Mouse (Mus musculus) right cerebral cortex, postnatal 14 days (tissue): ENCODE data around the gene Hemk1.
A peak's percentile ranks its signal among the peaks of the same experiment; 100 is the strongest.
"Not testable (repeated sequence)": the region's sequence is repeated elsewhere in the genome, so short reads cannot be mapped to it uniquely, and the experiment has no call there.

ENCODE experiments used
- DNase-seq: peaks from one replicate; pipeline ENCODE4 v3.0.0; 2022

The Hemk1 gene

DNA sequence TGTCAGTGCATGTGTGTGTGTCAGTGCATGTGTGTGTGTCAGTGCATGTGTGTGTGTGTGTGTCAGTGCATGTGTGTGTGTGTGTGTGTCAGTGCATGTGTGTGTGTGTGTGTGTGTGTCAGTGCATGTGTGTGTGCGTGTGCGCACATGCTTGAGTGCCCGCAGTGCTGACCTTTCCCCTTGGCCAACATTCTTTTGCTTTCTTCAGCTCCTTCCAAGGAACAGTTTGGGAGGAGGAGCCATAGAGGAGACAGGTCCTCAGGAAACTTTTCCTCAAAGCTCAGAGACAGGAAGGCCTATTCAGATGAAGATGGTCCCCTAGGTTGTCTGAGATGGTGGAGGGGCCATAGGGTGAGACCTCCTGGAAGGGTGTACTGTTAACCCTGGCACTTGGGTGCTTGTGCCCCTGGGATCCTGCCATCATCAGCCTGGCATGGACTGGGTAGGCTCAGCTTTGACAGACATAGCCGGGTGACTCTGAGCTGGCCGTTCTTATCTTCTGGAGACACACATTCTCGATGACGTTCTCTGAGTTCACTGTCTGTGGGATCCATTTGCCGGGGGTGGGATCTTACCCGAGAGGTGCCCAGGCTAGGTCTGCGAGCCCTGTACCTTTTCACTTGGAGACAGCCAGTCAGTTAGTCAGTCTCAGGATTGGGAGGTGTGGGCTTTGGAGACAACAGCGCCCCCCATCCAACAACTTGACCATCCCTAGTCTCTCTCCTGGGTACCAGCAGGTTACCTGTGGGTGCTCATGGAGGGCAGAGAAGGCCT lies 30.9 kb downstream of the Hemk1 start:
- DNase-seq: no peak

DNA sequence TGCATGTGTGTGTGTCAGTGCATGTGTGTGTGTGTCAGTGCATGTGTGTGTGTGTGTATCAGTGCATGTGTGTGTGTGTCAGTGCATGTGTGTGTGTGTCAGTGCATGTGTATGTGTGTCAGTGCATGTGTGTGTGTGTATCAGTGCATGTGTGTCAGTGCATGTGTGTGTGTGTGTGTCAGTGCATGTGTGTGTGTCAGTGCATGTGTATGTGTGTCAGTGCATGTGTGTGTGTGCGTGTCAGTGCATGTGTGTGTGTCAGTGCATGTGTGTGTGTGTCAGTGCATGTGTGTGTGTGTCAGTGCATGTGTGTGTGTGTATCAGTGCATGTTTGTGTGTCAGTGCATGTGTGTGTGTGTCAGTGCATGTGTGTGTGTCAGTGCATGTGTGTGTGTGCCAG lies 31.5 kb downstream of the Hemk1 start:
- DNase-seq: not testable (repeated sequence)

DNA sequence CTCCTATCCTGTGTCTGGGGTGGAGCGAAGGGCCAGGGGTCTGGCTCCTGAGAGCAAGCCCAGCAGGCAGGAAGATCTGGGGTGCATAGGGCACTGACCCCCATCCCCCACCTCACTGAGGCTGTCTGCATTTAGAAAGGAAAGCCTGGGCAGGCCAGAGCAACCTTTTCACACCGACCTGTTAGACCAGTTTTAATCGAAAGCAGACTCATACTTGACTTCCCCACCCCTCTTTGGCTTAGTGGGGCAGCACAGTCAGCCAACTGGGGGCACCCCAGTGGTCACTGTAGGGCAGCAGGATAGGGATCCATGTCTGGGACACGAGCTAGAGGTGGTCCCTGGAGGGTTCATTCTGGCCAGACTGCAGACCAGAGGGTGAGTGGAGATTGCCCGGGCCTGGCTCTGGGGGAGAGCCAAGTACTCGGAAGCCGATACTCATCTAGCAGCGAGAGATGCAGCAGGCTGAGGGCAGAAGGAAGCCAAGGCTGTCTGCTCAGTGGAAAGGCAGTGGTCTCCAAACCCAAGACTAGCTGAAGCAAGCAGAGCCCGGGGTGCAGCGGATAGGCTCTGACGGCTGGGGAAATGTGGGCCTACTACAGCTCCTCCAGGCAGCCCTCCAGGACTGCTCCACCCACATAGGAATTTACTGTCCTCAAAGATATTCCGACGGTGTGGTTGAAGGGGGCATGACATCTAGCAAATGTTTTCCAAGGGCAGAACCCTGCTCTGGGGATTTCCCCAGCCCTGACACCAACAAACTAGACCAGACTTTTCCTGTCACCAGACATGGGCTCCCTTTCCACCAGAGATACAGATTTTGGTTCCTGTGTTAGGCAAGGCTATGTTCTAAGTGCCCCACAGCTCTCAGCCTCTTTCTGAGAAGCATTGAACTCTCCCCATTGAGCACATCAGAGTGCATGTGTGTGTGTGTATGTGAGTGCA lies 32.3 kb downstream of the Hemk1 start:
- no peak for DNase-seq

DNA sequence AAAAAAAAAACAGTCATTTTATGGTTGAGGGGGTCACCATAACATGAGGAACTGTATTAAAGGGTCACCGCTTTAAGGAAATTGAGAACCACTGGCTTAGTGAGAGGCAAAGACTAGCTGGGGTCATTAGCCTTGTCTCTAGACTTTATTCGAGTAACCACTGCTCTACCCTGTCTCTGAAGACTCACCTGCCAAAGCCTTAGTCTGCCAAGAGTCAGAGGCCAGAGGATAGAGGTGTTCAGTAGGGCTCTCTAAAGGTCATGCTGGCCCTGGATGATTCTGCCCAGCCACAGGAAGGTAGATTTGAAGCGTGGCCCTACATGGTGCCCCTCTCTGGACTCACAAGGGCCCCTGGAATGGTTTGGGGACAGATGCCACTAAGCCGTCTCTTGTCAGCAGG lies 33.1 kb downstream of the Hemk1 start:
- DNase-seq: no peak

DNA sequence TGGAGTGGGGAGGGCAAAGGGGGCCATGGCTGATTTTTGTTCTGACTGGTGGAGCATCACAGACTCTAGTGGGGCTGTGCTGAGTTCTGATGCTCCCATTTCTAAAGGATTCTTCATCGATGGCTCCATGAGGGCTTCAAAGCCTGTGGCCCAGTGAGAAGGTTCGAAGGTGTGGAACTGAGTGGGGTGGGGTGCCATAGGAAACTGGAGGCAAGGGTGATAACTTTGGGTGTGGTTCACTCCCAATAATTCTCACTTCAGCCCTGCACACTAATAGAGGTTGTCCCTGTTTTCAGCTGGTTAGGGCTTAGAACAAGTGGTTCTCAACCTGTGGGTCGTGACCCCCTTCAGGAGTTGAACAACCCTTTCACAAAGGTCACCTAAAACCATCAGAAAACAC lies 33.8 kb downstream of the Hemk1 start:
- DNase-seq: no peak

DNA sequence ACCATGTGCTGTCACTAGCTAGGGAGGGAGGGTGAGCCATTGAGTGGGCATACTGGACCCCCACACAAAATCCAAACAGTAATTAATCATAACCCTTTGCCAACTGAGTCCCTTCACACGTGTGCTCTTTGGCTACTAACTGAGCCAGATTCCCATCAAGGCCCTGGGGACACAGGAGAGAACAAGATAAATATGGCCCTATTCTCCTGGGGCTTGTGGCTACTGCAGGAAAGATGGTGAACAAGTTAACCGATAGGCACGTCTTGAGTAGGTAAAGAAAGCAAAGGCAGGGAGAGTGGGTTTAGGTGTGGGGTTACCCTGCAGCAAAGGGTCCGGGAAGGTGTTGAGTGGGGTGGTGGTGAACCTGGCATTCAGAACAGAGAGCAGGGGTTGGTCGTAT lies 34.2 kb downstream of the Hemk1 start:
- DNase-seq: no peak

DNA sequence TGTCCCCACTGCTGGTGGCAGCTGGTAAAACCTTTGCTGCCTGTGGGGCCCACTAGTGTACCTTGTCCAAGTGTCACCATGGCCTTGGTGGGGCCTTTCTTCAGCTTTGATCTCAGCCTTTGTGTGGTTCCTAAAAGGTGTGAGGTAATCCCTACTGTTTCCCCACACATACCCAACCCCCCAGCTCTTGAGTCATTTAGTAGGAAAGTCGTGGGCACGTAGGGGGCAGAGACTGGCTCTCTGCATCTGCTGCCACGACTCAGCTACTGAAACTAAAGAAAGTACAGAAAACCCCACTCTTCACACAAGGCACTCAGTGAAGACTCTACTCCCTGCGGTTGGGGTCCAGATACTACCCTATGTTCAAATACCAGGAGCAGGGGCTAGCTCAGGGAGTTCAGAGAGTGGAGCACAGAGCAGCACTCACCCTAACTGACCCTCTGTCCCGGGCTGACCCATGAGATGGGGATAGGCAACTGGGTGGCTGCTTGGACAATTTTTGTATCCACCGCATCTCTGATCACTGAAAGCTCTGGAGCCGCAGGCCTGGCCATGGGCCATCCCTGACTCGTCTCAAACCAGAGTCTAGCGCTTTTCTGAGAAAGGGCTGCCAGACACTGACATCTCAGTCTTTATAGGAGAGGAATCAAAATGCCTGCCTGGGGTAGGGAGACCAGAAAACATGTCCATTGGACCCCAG lies 34.9 kb downstream of the Hemk1 start:
- no peak for DNase-seq

DNA sequence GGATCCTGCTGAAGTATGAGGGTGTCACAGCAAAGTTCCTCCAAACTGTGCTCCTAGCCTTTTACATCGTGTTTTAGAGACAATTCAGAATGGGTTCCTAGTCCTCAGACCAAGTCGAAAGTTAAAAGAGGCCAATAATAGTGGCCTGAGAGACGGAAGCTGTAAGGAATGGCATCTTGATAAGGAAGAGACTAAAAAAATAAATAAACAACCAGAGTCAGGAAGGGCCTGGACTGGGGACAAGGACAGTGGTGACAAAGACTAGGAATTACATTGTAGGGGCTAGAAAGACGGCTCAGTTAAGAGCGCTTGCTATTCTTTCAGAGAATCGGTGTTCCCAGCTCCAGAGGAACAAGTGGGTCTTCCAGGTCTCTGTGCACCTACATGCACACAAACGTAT lies 35.6 kb downstream of the Hemk1 start:
- no peak for DNase-seq

DNA sequence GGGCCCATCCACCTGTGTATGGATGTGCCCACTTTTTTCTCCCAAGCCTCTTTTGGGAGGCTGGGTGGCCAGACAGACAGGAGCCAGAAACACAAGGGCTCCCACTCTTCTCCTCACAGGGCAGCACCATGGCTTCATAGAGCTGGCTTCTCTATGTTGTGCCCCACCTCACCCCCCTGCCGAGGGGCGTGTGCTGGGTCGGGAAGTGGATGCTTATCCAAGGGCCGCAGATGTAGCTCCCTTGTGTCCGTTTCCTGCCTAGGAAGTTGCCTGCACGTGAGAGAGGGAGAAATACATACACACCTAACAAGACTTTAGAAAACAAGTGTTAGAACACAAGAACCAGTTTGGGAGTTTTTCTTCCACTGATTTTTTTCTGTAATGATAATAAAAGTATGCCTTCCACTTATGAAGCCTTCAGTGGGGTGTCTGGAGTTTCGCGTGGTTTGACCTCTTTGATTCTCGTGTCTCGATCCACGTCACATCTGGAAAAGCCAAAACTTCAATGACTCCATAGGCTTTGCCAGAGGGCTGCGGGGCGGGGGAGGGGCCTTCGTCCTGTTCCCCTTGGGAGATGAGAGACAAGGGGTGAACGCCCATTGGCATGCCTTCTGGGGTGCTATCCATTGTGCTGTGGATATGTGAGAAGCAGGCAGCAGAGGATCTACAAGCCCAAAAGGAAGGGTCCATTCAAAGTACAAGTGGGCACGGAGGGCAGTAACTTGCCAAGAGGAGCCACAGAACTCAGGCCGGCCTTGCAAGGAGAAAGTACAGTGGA lies 36.4 kb downstream of the Hemk1 start:
- no peak for DNase-seq

DNA sequence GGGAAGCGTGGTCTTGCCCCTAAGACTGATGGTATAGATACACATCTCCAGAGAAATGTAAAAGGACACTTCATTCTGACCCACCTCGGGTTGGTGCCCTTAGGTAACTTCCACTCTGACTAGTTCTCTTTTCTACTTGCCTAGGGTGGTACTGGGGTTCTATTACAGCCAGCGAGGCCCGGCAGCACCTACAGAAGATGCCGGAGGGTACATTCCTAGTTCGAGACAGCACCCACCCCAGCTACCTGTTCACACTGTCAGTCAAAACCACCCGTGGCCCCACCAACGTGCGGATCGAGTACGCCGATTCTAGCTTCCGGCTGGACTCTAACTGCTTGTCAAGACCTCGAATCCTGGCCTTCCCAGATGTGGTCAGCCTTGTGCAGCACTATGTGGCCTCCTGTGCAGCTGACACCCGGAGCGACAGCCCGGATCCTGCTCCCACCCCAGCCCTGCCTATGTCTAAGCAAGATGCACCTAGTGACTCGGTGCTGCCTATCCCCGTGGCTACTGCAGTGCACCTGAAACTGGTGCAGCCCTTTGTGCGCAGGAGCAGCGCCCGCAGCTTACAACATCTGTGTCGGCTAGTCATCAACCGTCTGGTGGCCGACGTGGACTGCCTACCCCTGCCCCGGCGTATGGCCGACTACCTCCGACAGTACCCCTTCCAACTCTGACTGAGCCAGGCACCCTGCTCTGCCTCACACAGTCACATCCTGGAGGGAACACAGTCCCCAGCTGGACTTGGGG lies 37.8 kb downstream of the Hemk1 start:
- no peak for DNase-seq

DNA sequence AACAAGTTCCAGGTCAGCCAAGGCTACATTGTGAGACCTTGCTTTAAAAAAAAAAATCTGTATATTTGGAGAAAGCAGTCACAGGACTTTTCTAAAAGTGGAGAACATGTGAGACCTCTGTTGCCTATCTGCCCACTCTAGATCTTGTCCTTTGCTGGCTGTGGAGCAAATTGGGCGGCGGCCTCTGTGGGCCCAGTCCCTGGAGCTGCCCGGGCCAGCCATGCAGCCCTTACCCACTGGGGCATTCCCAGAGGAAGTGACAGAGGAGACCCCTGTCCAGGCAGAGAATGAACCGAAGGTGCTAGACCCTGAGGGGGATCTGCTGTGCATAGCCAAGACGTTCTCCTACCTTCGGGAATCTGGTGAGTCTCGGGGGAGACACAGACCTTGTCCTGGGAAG lies 38.4 kb downstream of the Hemk1 start:
- DNase-seq: no peak

DNA sequence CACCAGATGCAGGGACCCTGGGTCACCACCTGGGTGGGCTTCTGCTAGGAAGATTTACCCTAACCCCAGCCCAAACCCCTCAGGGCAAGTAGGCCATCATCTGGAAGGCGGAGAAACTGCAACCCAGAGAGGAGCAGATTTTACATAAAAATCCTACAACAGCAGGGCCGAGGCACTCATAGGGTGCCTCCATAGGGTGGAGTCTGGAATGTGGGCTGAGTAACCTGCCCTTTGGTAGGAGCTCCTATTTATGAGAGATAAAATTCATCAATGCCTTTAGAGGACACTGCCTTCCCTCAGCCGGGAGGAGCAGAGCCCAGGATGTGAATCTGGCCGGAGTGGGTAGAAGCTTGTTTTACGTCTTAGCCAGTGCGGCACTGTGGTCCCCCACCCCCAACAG lies 39.3 kb downstream of the Hemk1 start:
- no peak for DNase-seq

DNA sequence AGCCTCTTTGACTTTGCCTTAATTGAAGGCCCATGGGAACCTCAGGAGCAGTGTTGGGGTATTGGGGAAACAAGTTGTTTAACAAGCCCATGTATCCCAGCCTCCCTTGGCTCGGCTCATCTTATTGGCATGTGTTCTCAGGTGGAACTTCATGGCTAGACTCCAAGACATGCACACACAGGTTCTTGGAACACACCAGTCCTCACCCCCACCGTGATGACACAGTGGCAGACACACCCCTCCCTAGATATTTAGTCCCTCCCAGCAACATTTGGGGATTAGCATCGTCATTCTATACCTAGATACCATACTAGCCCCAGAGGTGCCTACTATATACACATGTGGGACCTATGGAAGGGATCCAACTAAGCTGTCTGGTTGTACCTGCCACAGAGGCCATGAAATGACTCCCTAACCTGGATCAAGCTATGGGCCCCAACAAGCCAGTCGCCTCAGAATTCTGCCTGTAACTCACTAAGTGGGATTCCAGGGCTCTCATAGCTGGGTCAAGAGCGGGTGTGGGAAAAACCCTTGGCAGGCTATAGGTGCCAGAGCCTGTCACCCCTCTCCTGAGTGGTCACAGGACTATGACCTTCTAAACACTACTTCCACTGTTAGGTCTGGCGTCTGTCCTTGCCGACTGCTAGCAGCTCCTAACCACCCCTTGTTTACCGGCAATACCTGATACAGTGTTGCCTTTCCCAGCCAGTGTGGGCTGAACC lies 39.9 kb downstream of the Hemk1 start:
- no peak for DNase-seq

DNA sequence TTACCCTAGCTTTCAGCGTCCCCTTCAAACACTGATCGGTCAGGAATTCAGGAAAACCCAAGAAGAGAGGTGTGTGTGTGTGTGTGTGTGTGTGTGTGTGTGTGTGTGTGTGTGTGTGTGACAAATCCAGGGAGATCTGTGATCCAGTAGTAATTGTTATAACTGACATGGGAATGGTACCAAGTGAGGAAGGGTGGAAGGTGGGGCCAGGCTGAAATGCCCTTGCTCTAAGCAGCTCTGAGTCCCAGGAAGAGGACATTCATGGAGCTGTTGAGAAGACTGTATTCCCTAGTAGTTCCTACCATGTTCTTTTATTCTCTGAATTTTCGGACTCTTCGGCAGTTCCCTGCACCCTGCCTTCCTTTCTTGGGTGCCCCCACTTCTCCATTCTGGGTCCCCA lies 40.5 kb downstream of the Hemk1 start:
- no peak for DNase-seq

DNA sequence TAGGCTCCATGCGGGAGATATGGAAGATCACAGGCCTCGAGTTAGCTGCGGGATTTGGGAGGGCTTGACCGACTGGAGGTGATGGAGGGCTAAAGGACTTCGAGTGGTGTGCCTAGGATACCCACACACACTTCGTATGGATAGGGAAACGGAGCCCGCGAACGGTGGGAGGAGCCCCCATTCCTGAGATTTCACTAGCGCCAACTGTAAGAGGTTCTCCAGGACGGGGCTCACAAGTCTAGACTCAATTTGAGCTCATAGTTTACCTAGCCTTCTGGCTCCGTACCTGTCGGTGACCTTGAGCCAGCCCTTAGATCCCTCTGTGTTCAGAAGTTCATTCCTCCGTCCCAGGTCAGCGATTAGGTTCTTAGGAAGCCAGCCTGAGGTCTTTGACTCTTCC lies 41.1 kb downstream of the Hemk1 start:
- no peak for DNase-seq

DNA sequence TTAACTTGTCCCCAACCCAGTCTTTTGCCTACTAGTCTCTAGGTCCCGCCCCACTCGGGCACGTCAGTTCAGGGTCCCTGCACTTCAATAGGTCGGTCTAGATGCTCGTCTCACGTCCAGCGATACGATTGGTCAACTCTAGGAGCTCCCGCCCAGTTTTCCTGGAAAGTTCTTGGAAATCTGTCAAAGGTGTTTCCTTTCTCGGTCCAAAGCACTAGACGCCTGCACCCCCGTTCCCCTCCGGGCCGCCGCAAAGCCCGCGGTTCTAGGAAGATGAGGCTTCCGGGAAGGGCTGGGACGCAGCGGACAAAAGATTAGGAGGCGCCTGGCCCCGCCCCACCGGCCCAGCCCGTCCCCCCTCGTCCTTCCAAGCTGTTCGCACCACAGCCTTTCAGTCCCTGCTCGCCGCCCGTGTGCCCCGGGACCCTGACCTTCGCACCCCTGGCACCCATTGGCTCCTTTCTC lies 41.6 kb downstream of the Hemk1 start:
- DNase-seq: peak; percentile 87

DNA sequence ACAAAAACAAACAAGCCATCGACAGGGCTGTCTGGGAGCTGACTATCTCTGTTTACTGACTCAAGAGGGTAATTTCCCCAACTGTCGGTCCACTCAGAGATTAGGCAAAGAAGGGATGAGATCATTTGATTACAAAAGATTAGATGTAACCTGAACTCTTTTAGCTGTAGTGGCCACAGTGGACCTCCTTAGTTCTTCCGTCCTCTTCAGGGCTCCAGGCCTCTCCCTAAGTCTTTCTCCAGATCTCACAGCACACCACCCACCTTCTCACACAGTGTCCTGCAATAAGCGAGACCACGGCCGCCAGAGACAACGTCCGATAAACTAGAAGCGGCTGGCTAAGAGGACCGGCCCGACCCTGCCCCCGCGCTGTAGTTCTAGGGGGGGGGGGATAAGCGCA lies 42.1 kb downstream of the Hemk1 start:
- DNase-seq: no peak

DNA sequence AAGGTAGTCTGAATTCAATTTTAAA lies 42.3 kb downstream of the Hemk1 start, which contains the start of gene Cish:
Gene Cish, plus strand, starts transcription at position 11 of the 25 bp plus-strand sequence.
- DNase-seq: no peak

DNA sequence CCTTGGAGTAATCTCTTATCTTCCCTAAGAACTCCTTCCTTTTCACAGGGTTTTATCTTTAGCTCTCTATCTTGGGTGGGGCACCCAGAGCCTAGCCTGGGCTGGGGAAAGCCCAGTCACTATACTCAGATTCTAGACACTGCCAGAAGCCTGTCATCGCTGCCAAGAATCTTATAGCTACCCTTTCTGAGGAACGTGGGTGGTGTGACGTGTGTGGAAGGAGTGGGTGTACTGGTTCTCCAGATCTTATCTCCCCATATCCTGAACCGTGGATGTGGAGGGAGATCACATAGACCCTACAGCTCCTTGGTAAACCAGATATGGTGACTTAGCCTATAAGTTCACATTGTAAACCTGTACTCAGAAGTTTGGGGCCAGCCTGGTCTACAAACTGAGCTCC lies 42.5 kb downstream of the Hemk1 start:
- no peak for DNase-seq

DNA sequence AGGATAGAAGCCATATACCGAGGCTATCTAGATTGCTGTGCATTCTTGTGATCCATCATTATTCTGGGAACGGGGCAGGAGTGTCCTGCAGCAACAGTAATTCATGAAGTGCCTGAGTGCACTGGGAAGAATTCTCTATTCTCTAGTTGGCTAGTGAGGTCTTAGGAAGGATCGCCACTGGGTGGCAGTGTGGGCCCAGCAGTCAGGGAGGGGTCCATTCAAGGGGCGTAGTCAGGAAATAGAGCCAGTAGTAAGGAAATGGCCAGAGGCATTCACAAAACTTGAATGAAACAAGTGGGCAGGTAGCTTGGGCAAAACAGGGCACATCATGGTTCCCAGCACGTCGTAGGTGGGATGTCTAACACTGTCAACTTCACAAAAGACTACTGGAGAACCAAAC lies 43.9 kb downstream of the Hemk1 start:
- DNase-seq: peak; percentile 82

DNA sequence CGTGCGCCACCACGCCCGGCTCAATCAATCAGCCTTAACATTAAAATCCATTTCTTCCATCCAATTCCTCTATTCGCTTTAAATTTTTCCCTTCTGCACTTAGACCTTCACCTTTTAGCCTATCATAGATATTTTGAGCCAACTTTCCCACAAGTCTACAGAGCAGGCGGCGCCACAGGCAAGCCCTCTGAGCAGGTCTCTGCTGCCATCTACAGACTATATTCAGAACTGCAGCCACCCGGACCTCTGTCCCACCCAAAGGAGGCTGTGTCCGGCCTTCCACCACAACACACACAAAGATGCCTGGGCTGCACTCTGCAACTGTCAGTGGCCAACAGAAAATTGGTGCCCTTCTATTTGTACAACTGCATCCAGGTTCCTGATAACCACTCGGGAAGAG lies 47.3 kb downstream of the Hemk1 start:
- DNase-seq: peak; percentile 79
